ENCODE assay signal across 12 mouse cellular contexts in the genomic region with DNA sequence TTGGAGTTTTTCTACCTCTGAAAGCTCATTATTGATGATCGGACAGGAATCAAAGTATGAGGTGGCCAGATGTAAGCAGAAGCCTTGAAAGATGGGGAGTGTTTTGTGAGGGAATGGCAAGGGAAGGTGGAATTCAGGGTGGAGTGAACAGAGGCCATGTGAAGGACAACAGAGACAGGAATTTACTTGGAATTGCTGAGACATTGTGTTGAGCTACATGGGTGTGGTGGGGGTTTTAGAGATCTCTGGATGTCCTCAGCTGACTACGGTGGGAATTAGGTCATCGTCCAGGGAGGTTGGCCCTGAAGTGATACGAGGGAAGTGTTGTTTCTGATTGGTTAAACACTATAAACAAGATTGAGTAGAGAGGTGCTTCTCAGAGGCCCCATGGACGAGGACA.
"Had no signal": no experiment of that assay in that cellular context is flagged by ENCODE, and none has a peak within 500 bp of the region (broad histone marks: within the 10 kb centered on the region; RNA-seq: fewer than 3 reads in every experiment).

No protein-coding gene starts in this region.

- H3K9me3 ChIP-seq: liver, embryonic 13.5 days; stomach, embryonic 15.5 days had no signal

- H3K36me3 ChIP-seq: liver, embryonic 13.5 days; stomach, embryonic 15.5 days had no signal

- H3K4me3 ChIP-seq: liver, embryonic 13.5 days; stomach, embryonic 15.5 days had no signal

- H3K9ac ChIP-seq: liver, embryonic 13.5 days; stomach, embryonic 15.5 days had no signal

- H3K27me3 ChIP-seq: liver, embryonic 13.5 days; stomach, embryonic 15.5 days had no signal

- DNase-seq: kidney, adult 9 months; kidney, postnatal 14 days; kidney, postnatal 4 days; liver, embryonic 13.5 days; lung, adult 2 months; lung, postnatal 14 days; lung, postnatal 4 days; midbrain, embryonic 14.5 days; right cerebral cortex, postnatal 4 days; spleen, adult 18-20 months; thymus, postnatal 25 days had no signal

- H3K4me1 ChIP-seq: liver, embryonic 13.5 days had no signal

- H3K27ac ChIP-seq: liver, embryonic 13.5 days; stomach, embryonic 15.5 days had no signal
